Mouse (Mus musculus) midbrain, embryonic 15.5 days (tissue): Measurements from ENCODE around the gene Ppp1r1c. TPM values are rescaled to one million over a fixed set of nuclear protein-coding genes. Genes with fewer than 3 reads are reported as not detected.

Source experiments
- ATAC-seq: fragments of 200-750 bp; cut with Nextera tagmentation; replicated peaks from 2 replicates; pipeline ENCODE4 v1.8.0; 2017; ENCODE audit warnings: moderate TSS enrichment
- H3K27ac ChIP-seq: fragments of 300-500 bp; sonication (generic); 2 replicates; pipeline ENCODE4 v1.5.1; 2015; ENCODE audit warnings: mild to moderate bottlenecking, inconsistent platforms
- H3K27me3 ChIP-seq: fragments of 300-500 bp; sonication (generic); replicated peaks from 2 replicates; pipeline ENCODE4 v1.6.1; 2015; ENCODE audit warnings: inconsistent platforms
- H3K36me3 ChIP-seq: fragments of 300-500 bp; sonication (generic); replicated peaks from 2 replicates; pipeline ENCODE4 v1.6.1; 2015; ENCODE audit warnings: inconsistent platforms
- H3K4me1 ChIP-seq: fragments of 300-500 bp; sonication (generic); 2 replicates; pipeline ENCODE4 v1.6.1; 2015; ENCODE audit warnings: inconsistent platforms
- H3K4me2 ChIP-seq: fragments of 300-500 bp; sonication (generic); 2 replicates; pipeline ENCODE4 v1.6.1; 2015; ENCODE audit warnings: inconsistent platforms, mild to moderate bottlenecking, moderate library complexity
- H3K4me3 ChIP-seq: fragments of 300-500 bp; sonication (generic); 2 replicates; pipeline ENCODE4 v1.5.1; 2015; ENCODE audit warnings: mild to moderate bottlenecking, inconsistent platforms
- H3K9ac ChIP-seq: fragments of 300-500 bp; sonication (generic); 2 replicates; pipeline ENCODE4 v1.6.1; 2015; ENCODE audit warnings: mild to moderate bottlenecking, inconsistent platforms
- H3K9me3 ChIP-seq: fragments of 300-500 bp; sonication (generic); 2 replicates; pipeline ENCODE4 v1.6.1; 2016; ENCODE audit warnings: inconsistent platforms
- WGBS: fragments of 180-500 bp; shearing (Covaris S2); methylation state at CpG from one replicate; pipeline ENCODE4 v1.1.7; 2015; ENCODE audit warnings: mixed read lengths; 5-methylcytosine and 5-hydroxymethylcytosine counted together
- polyA plus RNA-seq: library from polyadenylated mRNA; unstranded; fragments of >200 nt; fragmentation: Nextera tagmentation; extraction: Ambion mirVana; gene quantifications from 2 replicates; pipeline ENCODE4 v1.2.1, GENCODE M21; 2015

Gene Ppp1r1c
- polyA plus RNA-seq, 1 experiment from 2014 or later = 3.7 TPM

DNA sequence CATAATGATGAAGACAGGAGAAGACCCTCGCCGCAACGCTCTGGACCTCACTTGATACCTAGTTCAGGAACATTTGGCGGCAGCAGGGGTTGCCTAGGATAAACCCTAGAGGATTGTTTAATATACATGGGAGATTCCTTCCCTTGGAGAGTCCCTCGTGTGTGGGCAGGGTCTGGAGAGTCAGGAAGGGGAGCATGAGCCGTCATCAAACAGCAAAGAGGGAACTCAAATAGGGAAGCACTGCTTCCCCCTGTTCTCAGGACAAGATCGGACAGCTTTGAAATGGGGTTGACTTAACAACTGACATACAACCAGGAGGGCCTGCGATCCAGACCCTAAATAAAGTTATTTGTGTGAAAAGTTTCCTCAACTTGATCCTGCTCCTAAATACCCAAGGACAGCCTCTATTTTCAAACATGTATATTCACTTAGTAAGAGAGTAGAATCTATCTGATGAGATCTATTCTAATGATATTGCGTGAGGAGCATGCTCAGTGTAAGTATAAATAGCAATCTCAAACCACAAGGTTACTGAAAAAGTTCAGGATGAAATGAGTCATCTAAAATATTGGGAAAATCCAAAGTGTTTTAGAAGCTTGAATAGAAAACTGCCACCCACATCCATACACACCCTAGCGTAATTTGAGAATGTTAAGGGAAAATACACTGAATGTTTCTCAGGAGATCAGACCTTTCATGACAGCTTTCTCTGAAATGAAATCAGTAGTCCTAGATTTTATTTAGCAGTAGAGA is 10.9 kb upstream of the Ppp1r1c start:
- WGBS = 85% methylated on average over 10 of the region's 10 CpGs
- Histone ChIP-seq H3K4me1 (no peaks in the 10 kb centered on the region), H3K9ac (no peak overlapping the region), H3K4me2 (no peak overlapping the region), H3K27me3 (no peaks in the 10 kb centered on the region), H3K27ac (no peak overlapping the region), H3K36me3 (no peaks in the 10 kb centered on the region), H3K9me3 (no peaks in the 10 kb centered on the region), H3K4me3 (no peak overlapping the region)
- ATAC-seq = no peak

DNA sequence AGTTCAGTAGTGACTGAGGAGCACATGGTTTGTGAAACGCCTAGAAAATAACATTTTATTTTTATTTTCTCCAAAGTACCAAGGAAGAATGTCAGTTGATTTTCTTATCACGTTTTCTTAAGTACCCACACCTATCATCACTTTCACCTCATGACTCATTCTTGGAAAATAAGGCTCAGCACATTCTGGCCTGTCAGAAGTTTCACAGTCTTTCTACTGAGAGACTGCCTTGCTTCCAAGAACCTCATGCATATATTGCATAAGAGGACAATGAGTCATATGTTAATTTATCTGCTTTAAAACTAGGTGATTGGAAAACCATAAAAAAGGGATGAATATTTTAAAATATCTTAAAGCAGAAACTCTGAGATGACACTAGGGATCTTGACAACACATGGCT is 9.4 kb upstream of the Ppp1r1c start:
- H3K4me1 ChIP-seq = no peaks in the 10 kb centered on the region
- no peak overlapping the region for H3K4me3 ChIP-seq
- no peaks in the 10 kb centered on the region for H3K27me3 ChIP-seq
- no peak overlapping the region for H3K4me2 ChIP-seq
- no peak overlapping the region for H3K9ac ChIP-seq
- no peak overlapping the region for H3K27ac ChIP-seq
- no peaks in the 10 kb centered on the region for H3K36me3 ChIP-seq
- WGBS = 84% methylated on average over 2 of the region's 2 CpGs
- ATAC-seq = no peak
- no peaks in the 10 kb centered on the region for H3K9me3 ChIP-seq

GRCm38 (mm10) chr2:79704773-79705172 is 2.8 kb upstream of the Ppp1r1c start:
- no peak for ATAC-seq
- no peaks in the 10 kb centered on the region for H3K27me3 ChIP-seq
- H3K9ac ChIP-seq = no peak overlapping the region
- no peaks in the 10 kb centered on the region for H3K36me3 ChIP-seq
- H3K9me3 ChIP-seq = no peaks in the 10 kb centered on the region
- WGBS = 88% methylated on average over 2 of the region's 2 CpGs
- no peak overlapping the region for H3K27ac ChIP-seq
- H3K4me3 ChIP-seq = no peak overlapping the region
- H3K4me2 ChIP-seq = no peak overlapping the region
- 0 out of 2 replicates have a peak, but pooled peaks cover 3% of the 10 kb centered on the region for H3K4me1 ChIP-seq

DNA sequence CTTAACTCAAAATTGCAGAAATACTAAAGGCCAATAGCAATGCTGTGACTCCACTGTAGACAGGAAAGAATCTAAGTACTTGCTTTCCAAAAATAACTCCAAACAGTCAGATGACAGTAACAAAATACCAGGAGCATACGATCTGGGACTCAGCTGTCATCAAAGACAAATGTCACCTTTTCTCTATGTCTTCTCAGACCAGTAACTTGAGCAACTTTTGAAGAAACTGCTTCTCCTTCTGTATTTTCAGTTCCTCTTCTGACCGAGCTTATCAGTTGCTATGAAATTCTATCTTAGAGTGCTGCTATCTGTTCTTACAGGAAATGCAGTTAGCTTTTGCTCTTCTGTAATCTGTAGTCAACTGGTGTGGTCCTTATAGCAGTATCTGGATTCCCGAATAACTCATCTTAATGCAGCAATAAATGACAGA is 6.1 kb downstream of the Ppp1r1c start:
- no peak for ATAC-seq
- H3K27ac ChIP-seq = no peak overlapping the region
- H3K9ac ChIP-seq = no peak overlapping the region
- WGBS = 80% methylated on average over 3 of the region's 3 CpGs
- no peaks in the 10 kb centered on the region for H3K36me3 ChIP-seq
- no peak overlapping the region for H3K4me3 ChIP-seq
- no peak overlapping the region for H3K4me2 ChIP-seq
- H3K9me3 ChIP-seq = no peaks in the 10 kb centered on the region
- no peaks in the 10 kb centered on the region for H3K4me1 ChIP-seq
- no peaks in the 10 kb centered on the region for H3K27me3 ChIP-seq

DNA sequence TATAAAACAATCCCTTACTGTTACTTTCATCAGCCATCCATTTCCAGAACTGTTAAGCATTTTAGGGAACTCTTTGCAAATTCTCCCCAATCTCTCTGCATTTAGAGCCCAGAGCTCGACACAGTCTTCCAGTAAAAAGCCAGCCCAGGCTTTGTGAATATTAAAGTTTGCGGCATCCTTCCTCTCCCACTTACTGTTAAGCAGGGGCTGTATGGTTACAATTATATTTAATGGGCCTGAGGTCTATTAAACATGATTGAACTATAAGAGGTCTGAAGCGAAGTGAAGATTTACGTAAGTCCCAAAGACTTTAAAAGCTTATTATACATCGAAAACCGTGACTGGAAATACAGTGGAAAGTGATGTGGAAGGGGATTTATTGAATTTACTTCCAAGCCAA is 7.2 kb downstream of the Ppp1r1c start:
- WGBS = 80% methylated on average over 6 of the region's 6 CpGs
- no peak overlapping the region for H3K27ac ChIP-seq
- H3K9me3 ChIP-seq = no peaks in the 10 kb centered on the region
- no peaks in the 10 kb centered on the region for H3K4me1 ChIP-seq
- ATAC-seq = no peak
- H3K9ac ChIP-seq = no peak overlapping the region
- no peaks in the 10 kb centered on the region for H3K36me3 ChIP-seq
- no peak overlapping the region for H3K4me3 ChIP-seq
- no peak overlapping the region for H3K4me2 ChIP-seq
- H3K27me3 ChIP-seq = no peaks in the 10 kb centered on the region

DNA sequence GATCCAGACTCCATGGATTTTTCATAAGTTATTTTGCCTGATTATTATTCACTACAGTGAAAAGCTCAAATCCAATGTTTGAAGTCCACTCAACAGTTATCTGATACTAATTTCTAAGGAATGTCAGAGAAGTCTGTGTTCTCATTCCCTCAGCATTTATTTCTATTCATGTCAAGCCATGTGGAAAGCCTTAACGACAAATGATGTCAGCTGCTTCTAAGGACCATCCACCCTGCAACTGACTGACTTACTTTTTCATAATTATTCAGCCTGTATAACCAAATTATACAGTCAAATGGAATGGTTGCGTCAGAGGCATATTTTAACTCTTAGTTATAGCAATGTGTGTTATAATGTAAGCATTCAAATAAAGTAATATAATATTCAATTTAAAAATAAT is 8.3 kb downstream of the Ppp1r1c start:
- H3K4me3 ChIP-seq = no peak overlapping the region
- H3K36me3 ChIP-seq = no peaks in the 10 kb centered on the region
- H3K27ac ChIP-seq = no peak overlapping the region
- no peaks in the 10 kb centered on the region for H3K27me3 ChIP-seq
- no peaks in the 10 kb centered on the region for H3K4me1 ChIP-seq
- 42% methylated on average over 2 of the region's 2 CpGs for WGBS
- no peak for ATAC-seq
- no peak overlapping the region for H3K4me2 ChIP-seq
- H3K9ac ChIP-seq = no peak overlapping the region
- no peaks in the 10 kb centered on the region for H3K9me3 ChIP-seq

DNA sequence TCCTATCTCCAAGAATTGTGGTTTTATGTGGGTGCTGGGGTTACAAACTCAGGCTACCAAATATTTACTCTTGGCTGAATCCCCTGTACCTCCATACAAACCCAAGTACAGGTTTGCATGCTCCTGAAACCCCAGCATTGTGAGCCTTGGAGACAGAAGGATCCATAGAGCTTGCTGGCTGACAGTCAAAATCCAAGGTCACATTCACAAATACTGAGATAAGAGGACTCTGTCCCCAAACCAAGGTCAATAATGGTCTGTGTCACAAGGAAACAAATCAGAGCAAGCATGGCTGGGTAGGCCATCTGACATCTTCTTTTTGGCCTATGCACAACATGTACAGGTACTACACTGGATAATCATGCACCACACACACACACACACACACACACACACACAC is 10.3 kb downstream of the Ppp1r1c start:
- no peaks in the 10 kb centered on the region for H3K36me3 ChIP-seq

GRCm38 (mm10) chr2:79722415-79722814 is 14.8 kb downstream of the Ppp1r1c start:
- Histone ChIP-seq H3K4me3 (no peak overlapping the region), H3K27me3 (no peaks in the 10 kb centered on the region), H3K9ac (no peak overlapping the region), H3K27ac (no peak overlapping the region), H3K36me3 (no peaks in the 10 kb centered on the region), H3K4me2 (no peak overlapping the region), H3K4me1 (no peaks in the 10 kb centered on the region), H3K9me3 (no peaks in the 10 kb centered on the region)
- no peak for ATAC-seq
- 88% methylated on average over 1 of the region's 1 CpGs for WGBS

More for the DNA sequence above, 10.3 kb downstream of the Ppp1r1c start:
- Histone ChIP-seq H3K4me2 (no peak overlapping the region), H3K27ac (no peak overlapping the region), H3K27me3 (no peaks in the 10 kb centered on the region), H3K4me3 (no peak overlapping the region), H3K9ac (no peak overlapping the region), H3K4me1 (no peaks in the 10 kb centered on the region), H3K9me3 (no peaks in the 10 kb centered on the region)
- no peak for ATAC-seq

- WGBS = 77% methylated on average over 2 of the region's 2 CpGs
- no peaks in the 10 kb centered on the region for H3K4me1 ChIP-seq
- no peaks in the 10 kb centered on the region for H3K9me3 ChIP-seq
- no peaks in the 10 kb centered on the region for H3K36me3 ChIP-seq
- H3K4me2 ChIP-seq = no peak overlapping the region
- no peak overlapping the region for H3K9ac ChIP-seq
- no peak overlapping the region for H3K4me3 ChIP-seq
- no peak for ATAC-seq
- no peaks in the 10 kb centered on the region for H3K27me3 ChIP-seq
- H3K27ac ChIP-seq = no peak overlapping the region
These were observed 31.4 kb downstream of the Ppp1r1c start for GRCm38 (mm10) chr2:79738958-79739357.

- no peaks in the 10 kb centered on the region for H3K4me1 ChIP-seq
- 86% methylated on average over 2 of the region's 2 CpGs for WGBS
These were observed 34.4 kb downstream of the Ppp1r1c start for GRCm38 (mm10) chr2:79741966-79742365.

GRCm38 (mm10) chr2:79744164-79744563 is 36.6 kb downstream of the Ppp1r1c start:
- Histone ChIP-seq H3K9ac (no peak overlapping the region), H3K27me3 (no peaks in the 10 kb centered on the region), H3K9me3 (no peaks in the 10 kb centered on the region), H3K4me3 (no peak overlapping the region), H3K4me1 (no peaks in the 10 kb centered on the region), H3K27ac (no peak overlapping the region), H3K36me3 (no peaks in the 10 kb centered on the region), H3K4me2 (no peak overlapping the region)
- WGBS = 90% methylated on average over 4 of the region's 4 CpGs
- no peak for ATAC-seq

More at GRCm38 (mm10) chr2:79741966-79742365, 34.4 kb downstream of the Ppp1r1c start:
- Histone ChIP-seq H3K36me3 (no peaks in the 10 kb centered on the region), H3K4me3 (no peak overlapping the region), H3K4me2 (no peak overlapping the region), H3K27me3 (no peaks in the 10 kb centered on the region), H3K27ac (no peak overlapping the region), H3K9ac (no peak overlapping the region), H3K9me3 (no peaks in the 10 kb centered on the region)
- no peak for ATAC-seq

- WGBS = 71% methylated on average over 3 of the region's 3 CpGs
- ATAC-seq = no peak
- no peaks in the 10 kb centered on the region for H3K9me3 ChIP-seq
- H3K4me3 ChIP-seq = no peak overlapping the region
- no peaks in the 10 kb centered on the region for H3K4me1 ChIP-seq
- no peak overlapping the region for H3K27ac ChIP-seq
- no peak overlapping the region for H3K9ac ChIP-seq
- H3K36me3 ChIP-seq = no peaks in the 10 kb centered on the region
- H3K4me2 ChIP-seq = no peak overlapping the region
- H3K27me3 ChIP-seq = no peaks in the 10 kb centered on the region
These were observed 44.1 kb downstream of the Ppp1r1c start for GRCm38 (mm10) chr2:79751685-79752084.

- H3K27me3 ChIP-seq = no peaks in the 10 kb centered on the region
- no peaks in the 10 kb centered on the region for H3K9me3 ChIP-seq
- H3K4me3 ChIP-seq = no peak overlapping the region
- no peak for ATAC-seq
- no peaks in the 10 kb centered on the region for H3K36me3 ChIP-seq
- H3K27ac ChIP-seq = no peak overlapping the region
- H3K9ac ChIP-seq = no peak overlapping the region
- H3K4me2 ChIP-seq = no peak overlapping the region
- no peaks in the 10 kb centered on the region for H3K4me1 ChIP-seq
- 85% methylated on average over 4 of the region's 4 CpGs for WGBS
These were observed 52.4 kb downstream of the Ppp1r1c start for GRCm38 (mm10) chr2:79760018-79760417.
